Mouse (Mus musculus) macrophage (primary cell): ENCODE measurements at regions not wholly inside any gene's neighbourhood (a gene's known extent, or its start where the extent isn't known, plus 50 kb on each side); places are given as distances from the start of the nearest gene placed in this dataset.

ENCODE experiments used
- H3K27ac ChIP-seq: fragments of 350-480 bp; formaldehyde crosslinking; 2 replicates; pipeline ENCODE4 v1.9.0; 2021
- H3K36me3 ChIP-seq: fragments of 350-480 bp; formaldehyde crosslinking; 2 replicates; pipeline ENCODE4 v1.9.0; 2021; ENCODE audit errors: inconsistent target
- H3K4me3 ChIP-seq: fragments of 350-480 bp; formaldehyde crosslinking; 2 replicates; pipeline ENCODE4 v1.9.0; 2021; ENCODE audit errors: inconsistent target
- H3K79me2 ChIP-seq: fragments of 350-480 bp; formaldehyde crosslinking; 2 replicates; pipeline ENCODE4 v1.9.0; 2021; ENCODE audit errors: inconsistent target
- WGBS: methylation state at CpG from one replicate; pipeline ENCODE4 v1.1.7; 2026; ENCODE audit warnings: inconsistent platforms; ENCODE audit not compliant: missing documents; 5-methylcytosine and 5-hydroxymethylcytosine counted together

GRCm38 (mm10) chr5:29870537-29870936 is 134.8 kb upstream of the Gm5129 start:
- H3K36me3 ChIP-seq, result no peaks in the 10 kb centered on the region
- 51% methylated on average over 3 of the region's 3 CpGs for WGBS
- no peak overlapping the region for H3K4me3 ChIP-seq
- H3K79me2 ChIP-seq, result no peaks in the 10 kb centered on the region
- H3K27ac ChIP-seq, result no peak overlapping the region

DNA sequence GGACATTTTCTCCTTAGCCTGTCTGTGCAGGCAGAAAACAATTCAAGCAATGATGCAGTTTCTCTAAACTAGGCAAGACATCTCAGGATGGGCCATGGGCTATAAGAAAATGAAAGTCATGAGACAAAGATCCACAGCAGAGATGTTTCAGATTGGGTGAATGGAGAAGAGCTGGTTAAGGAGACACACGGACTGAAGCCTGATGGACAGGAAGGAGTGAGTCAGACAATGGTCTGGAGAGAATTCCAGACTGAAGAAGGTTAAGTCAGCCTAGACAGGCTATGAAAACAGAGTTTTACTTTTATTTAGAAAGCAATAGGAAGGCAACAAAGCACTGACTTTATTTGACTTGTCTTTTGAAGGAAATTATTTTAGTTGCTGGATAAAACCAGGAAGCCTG is 137.5 kb upstream of the Il6 start:
- 15% methylated on average over 1 of the region's 1 CpGs for WGBS
- Histone ChIP-seq H3K27ac (no peak overlapping the region), H3K36me3 (no peaks in the 10 kb centered on the region), H3K79me2 (no peaks in the 10 kb centered on the region), H3K4me3 (no peak overlapping the region)

GRCm38 (mm10) chr5:29887267-29887841 is 125.6 kb upstream of the Il6 start:
- no peaks in the 10 kb centered on the region for H3K36me3 ChIP-seq
- WGBS, result 32% methylated on average over 4 of the region's 4 CpGs
- H3K79me2 ChIP-seq, result no peaks in the 10 kb centered on the region
- no peak overlapping the region for H3K27ac ChIP-seq
- H3K4me3 ChIP-seq, result no peak overlapping the region

DNA sequence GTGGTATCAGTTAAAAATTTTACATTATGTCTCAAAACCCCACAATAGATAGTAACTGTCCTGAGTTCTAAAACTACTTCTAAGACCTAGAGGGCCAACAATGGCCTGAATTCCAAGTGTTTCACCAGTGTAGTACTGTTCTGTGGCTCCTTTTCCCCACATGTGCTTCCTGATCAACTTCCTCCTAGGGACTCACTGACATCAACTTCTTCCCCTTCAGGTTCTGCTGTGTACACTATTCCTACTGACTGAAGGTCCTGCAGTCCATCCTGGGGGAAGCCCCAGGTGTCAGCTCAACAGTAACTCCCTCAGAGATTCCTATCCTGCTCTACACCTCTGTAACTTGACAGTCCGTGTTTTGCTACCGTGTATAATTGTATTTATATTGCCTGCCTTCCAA is 120.6 kb upstream of the Il6 start:
- Histone ChIP-seq H3K36me3 (no peaks in the 10 kb centered on the region), H3K79me2 (no peaks in the 10 kb centered on the region), H3K4me3 (no peak overlapping the region), H3K27ac (no peak overlapping the region)
- WGBS, result 18% methylated on average over 2 of the region's 2 CpGs

DNA sequence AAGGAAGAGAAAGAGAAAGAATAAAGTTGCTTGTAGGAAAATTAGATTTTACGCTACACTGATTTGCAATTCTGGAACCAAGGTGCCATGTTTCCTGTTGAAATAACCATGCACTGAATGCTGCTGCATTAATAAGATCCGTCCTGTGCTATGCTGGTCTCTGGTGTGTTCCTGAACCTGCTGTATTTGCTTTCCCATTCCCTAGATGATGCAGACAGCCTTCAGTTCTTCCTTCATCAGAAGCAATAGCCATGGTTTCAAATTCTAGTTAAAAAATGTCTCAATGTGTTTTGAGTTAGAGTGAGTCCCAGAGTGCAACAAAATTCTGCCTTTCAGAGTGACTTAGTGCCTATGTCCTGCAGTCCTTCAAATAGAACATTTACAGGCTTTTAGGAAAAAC is 120.1 kb upstream of the Il6 start:
- H3K27ac ChIP-seq, result no peak overlapping the region
- no peaks in the 10 kb centered on the region for H3K79me2 ChIP-seq
- no peak overlapping the region for H3K4me3 ChIP-seq
- 72% methylated on average over 2 of the region's 2 CpGs for WGBS
- no peaks in the 10 kb centered on the region for H3K36me3 ChIP-seq

DNA sequence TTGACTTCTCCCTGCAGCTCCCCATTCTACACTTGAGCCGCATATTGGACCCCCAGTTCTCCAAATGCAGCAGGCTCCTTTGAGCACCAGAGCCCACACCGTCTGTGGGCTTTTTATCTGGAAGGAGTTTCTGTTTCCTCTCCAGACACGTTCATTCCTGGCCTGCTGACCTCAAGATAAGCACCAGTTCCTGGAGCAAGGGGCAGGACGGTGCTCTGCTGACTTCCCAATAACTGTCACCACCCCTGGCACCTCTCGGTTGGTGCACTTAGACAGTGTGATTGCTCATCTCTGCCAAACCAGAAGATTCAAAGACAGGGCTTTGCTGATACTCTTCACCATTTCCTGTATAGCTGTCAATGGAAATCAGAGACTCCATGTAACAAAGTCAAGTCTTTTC is 119.1 kb upstream of the Il6 start:
- H3K79me2 ChIP-seq, result no peaks in the 10 kb centered on the region
- no peak overlapping the region for H3K27ac ChIP-seq
- no peaks in the 10 kb centered on the region for H3K36me3 ChIP-seq
- 30% methylated on average over 5 of the region's 5 CpGs for WGBS
- H3K4me3 ChIP-seq, result no peak overlapping the region

DNA sequence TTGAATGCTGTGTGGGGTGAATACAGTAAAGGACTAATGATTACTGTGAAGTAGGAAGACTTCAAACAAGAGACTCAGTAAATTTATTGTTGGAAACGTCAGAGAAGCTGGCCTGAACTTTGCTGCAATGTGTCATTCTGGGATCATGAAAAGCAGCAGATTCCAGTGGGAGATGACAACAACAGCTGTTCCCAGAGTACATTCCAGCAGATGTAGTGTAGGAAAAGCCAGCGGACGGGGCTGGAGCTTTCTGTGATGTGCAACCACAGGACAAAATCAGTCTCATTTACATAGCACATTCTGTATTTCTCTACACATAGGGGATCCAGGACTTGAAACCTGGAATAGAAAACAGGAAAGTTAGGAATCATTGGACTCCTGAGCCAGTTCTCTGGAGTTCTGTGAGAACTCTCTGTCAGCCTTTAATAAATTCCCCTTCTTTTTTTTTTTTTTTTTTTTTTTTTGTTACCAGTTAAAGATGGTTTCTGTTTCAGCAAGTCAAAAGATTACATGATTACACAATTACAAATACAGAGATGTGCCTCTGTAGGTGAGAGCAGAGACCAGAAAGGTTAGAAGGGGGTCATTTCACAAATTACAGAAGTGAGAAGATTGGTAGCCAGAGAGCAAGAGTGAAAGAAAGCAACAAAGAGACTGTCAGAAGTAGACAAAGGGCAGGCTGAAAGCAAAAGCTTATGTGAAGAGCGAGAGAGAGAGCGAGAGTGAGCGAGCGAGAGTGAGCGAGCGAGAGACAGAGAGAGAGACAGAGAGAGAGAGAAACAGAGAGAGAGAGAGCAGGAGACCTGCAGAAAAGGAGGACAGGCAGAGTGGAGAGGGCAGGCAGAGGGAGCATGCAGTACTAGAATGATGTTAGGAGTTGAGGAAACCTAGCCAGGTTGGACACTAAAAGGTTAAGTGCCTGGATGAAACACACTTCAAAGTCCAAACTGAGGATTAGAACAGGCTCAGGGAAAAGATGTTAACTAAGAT is 118.0 kb upstream of the Il6 start:
- WGBS, result 86% methylated on average over 9 of the region's 9 CpGs
- Histone ChIP-seq H3K79me2 (no peaks in the 10 kb centered on the region), H3K36me3 (no peaks in the 10 kb centered on the region), H3K27ac (no peak overlapping the region), H3K4me3 (no peak overlapping the region)

DNA sequence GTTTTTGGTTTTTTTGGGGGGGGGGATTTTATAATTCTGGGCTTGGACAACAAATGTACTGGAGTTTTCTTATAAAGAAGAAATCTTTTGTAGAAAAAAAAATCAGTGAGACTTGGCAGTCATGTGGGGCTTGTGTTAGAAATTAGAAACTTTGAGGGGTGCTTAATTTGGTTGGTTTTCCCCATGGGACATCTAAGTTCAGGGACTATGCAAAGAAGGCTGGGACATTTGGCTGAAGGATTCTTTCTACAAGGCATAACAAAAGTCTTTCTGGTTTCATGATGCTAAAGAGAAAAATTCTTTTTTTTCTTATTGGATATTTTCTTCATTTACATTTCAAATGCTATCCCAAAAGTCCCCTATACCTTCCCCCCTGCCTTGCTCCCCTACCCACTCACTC is 115.3 kb upstream of the Il6 start:
- Histone ChIP-seq H3K36me3 (no peaks in the 10 kb centered on the region), H3K79me2 (no peaks in the 10 kb centered on the region), H3K4me3 (no peak overlapping the region), H3K27ac (no peak overlapping the region)

GRCm38 (mm10) chr5:29901716-29902115 is 111.2 kb upstream of the Il6 start:
- Histone ChIP-seq H3K27ac (no peak overlapping the region), H3K4me3 (no peak overlapping the region), H3K79me2 (no peaks in the 10 kb centered on the region), H3K36me3 (no peaks in the 10 kb centered on the region)
- WGBS, result 44% methylated on average over 2 of the region's 2 CpGs

- no peaks in the 10 kb centered on the region for H3K36me3 ChIP-seq
- H3K79me2 ChIP-seq, result no peaks in the 10 kb centered on the region
- H3K27ac ChIP-seq, result no peak overlapping the region
- WGBS, result 31% methylated on average over 2 of the region's 2 CpGs
- no peak overlapping the region for H3K4me3 ChIP-seq
Observed at GRCm38 (mm10) chr5:29920295-29920694, 92.6 kb upstream of the Il6 start.

- H3K79me2 ChIP-seq, result no peaks in the 10 kb centered on the region
- no peak overlapping the region for H3K4me3 ChIP-seq
- H3K27ac ChIP-seq, result no peak overlapping the region
- WGBS, result 62% methylated on average over 2 of the region's 2 CpGs
- H3K36me3 ChIP-seq, result no peaks in the 10 kb centered on the region
Observed at GRCm38 (mm10) chr5:29925527-29925926, 87.4 kb upstream of the Il6 start.

GRCm38 (mm10) chr5:29927594-29927993 is 85.3 kb upstream of the Il6 start:
- H3K36me3 ChIP-seq, result no peaks in the 10 kb centered on the region
- no peaks in the 10 kb centered on the region for H3K79me2 ChIP-seq
- 15% methylated on average over 1 of the region's 1 CpGs for WGBS
- H3K4me3 ChIP-seq, result no peak overlapping the region
- H3K27ac ChIP-seq, result no peak overlapping the region

DNA sequence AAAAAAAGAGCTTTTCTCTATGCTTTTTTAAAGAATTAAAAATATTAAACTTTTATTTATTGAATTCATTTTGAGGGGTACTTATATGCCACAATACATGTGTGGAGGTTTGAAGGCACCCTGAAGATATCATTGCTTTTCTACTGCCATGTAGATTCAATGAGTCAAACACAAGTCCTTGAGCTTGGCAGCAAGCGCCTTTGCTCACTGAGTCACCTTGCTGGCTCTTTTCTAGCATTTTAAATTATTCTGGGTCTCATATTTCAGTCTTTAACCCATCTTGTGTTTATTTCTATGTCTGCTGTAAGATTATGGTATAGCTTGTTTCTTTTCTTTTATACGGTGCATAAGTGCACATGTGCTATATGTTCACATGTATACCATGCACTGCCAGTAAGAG is 83.5 kb upstream of the Il6 start:
- WGBS, result 100% methylated on average over 2 of the region's 2 CpGs
- Histone ChIP-seq H3K4me3 (no peak overlapping the region), H3K36me3 (no peaks in the 10 kb centered on the region)

GRCm38 (mm10) chr5:29947225-29947624 is 65.7 kb upstream of the Il6 start:
- Histone ChIP-seq H3K27ac (peak overlapping the region; percentile 27; the same call in 1 of the 2 replicates), H3K4me3 (no peak overlapping the region), H3K79me2 (no peaks in the 10 kb centered on the region), H3K36me3 (no peaks in the 10 kb centered on the region)
- WGBS, result 45% methylated on average over 2 of the region's 2 CpGs

More for the DNA sequence above, 83.5 kb upstream of the Il6 start:
- Histone ChIP-seq H3K27ac (no peak overlapping the region), H3K79me2 (no peaks in the 10 kb centered on the region)

- Histone ChIP-seq H3K4me3 (no peak overlapping the region), H3K27ac (peak overlapping the region; percentile 27), H3K79me2 (no peaks in the 10 kb centered on the region), H3K36me3 (no peaks in the 10 kb centered on the region)
- 0% methylated on average over 3 of the region's 3 CpGs for WGBS
Observed at GRCm38 (mm10) chr5:29948161-29948560, 64.8 kb upstream of the Il6 start.
